Mouse (Mus musculus): Measurements from ENCODE around the gene Acss2.
A peak's percentile ranks its signal among the peaks of the same experiment; 100 is the strongest.
"Not testable (repeated sequence)": the region's sequence is repeated elsewhere in the genome, so short reads cannot be mapped to it uniquely, and the experiment has no call there.

Gene Acss2

DNA sequence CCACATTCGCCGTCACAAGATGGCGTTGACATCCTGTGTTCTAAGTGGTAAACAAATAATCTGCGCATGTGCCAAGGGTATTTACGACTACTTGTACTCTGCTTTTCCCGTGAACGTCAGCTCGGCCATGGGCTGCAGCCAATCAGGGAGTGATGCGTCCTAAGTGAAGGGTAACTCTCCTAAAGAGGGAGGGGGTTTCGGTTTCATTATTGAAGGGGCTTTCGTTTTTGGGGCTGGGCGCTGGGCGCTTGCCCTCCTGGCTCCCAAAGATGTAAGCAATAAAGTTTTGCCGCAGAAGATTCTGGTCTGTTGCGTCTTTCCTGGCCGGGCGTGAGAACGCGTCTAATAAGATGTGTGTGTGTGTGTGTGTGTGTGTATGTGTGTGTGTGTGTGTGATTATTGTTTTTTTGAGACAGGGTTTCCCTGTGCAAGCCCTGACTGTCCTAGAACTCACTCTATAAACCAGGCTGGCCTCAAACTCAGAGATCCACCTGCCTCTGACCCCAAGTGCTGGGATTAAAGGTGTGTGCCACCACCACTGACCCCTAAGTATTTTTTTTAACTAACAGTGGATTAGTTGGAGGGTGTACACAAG, 20.8 kb downstream of the Acss2 start:
- not testable (repeated sequence) for DNase-seq

DNA sequence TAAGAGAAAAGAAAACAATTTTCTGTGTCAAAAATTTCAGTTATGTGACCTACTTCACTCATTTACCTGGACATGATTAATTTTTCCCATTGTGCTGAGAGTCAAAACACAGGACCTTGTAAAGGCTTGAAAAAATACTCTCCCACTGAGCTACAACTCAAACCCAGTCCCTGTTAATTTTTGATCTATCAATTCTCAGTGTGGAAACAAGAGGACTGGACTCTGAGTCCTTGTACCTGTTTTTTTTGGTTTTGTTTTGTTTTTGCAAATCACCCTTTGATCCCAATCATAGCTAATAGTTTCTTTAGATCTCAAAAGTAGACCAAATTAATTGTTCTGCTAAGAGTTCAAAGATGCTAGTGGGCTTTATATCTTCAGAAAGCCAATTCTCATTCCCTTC, 21.9 kb downstream of the Acss2 start:
- DNase-seq = no peak

DNA sequence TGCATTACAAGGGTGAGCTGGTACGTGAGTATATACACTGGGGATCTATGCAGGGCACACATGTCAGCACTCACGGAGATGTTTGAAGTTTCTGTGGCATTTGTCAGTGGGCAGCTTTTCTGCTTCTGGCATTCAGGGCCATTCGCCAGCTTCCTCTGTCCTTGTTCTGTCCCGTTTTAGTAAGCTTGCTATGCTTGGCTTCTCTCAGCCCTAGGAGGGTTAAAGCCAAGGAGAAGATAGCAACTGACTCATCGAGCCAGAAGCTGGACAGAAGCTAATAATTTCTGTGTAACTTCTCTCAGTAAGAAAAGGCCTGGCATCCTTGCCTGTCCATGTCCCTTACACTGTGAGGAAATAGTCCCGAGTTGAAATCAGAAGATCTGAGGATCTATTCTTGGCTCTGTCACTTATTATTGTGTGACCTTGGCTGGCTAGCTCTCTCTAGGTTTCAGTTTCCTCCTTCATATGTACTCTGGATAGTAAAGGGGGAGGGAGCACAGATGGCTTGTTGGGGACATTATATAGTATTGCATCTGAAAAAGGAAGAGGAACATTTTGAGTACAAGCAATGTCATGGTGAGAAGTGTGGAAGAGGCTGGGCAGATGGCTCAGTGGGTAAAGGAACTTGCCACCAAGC, 23.2 kb downstream of the Acss2 start:
- no peak for DNase-seq

DNA sequence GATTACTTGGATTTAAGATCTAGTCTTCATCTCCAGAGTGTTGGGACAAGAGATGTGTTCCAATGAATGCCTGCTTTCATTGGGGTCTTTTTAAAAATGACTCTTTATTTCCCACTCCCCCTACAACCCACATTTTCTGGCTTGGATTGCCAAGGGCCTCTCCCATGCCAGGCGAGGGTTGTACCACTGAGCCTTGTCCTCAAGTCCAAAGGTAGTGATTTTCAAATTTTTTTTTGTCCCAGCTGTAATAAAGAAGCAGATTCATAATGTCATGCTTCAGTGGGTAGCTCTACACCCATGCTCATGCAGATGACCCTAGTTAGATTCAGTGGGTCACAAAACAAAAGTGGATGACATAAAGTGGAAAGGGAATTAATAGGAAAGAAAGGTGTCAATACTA, 29.2 kb downstream of the Acss2 start:
- no peak for DNase-seq

DNA sequence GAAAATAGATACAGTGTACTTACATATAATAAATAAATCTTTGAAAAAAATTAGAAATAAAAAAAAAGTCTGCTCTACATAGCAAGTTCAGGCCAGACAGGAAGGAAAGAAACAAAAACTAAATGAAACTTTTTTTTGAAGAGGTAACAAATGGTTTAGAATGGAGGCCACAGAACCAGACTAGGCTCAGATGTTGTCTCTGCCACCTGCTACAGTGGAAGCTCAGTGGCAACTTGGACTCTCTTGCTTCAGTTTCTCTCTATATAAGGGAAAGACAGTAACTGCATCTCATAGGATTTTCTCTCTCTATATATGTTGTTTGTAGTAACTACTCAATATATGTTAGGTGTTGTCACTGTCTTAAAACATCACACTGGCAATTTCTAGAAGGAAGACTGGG, 34.6 kb downstream of the Acss2 start:
- DNase-seq = no peak

DNA sequence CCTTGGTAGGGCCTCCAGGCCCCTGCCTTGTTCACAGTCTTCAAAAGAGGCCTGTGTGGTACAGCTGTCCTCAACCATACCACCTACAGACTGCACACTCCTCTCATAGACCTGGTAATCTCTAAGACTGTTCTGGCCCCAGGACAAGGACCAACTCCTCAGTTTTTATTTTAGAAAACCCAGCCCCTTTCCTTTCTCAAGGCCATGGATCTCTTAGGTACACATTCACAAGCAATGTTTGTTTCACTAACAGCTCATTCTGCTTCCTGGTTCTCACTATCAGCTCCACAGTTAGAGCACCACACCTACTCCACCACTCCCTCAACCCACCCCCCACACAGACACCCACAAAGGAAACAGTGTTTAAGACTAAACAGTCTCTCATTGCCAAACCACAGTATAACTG, 35.2 kb downstream of the Acss2 start:
- peak; percentile 39 to 59 for DNase-seq

- DNase-seq = peak in 1 of 2 experiments; percentile 37
Measured at GRCm38 (mm10) chr2:155554426-155554985, 36.8 kb downstream of the Acss2 start.

- DNase-seq = no peak
Measured at GRCm38 (mm10) chr2:155562209-155562608, 44.5 kb downstream of the Acss2 start.

GRCm38 (mm10) chr2:155562934-155563333, 45.2 kb downstream of the Acss2 start:
- DNase-seq = no peak

DNA sequence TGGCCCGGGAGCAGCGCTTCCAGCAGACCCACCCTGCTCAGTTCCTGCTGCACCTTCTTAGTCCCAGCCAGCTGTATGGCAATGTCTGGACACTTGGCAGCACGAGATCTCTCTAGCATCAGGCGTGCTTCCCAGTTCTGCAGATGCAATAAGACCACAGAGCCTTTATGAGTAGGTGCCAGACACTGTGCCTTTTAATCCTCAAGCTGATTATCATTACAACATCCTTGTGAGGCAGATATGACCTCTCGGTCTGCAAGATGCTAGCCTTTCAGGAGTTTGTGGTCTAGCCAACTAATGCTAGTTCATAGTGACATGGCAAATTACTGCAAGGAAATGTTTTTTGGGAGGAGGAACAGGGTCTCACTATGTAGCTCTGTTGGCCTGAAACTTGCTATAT, 50.0 kb downstream of the Acss2 start:
- no peak for DNase-seq

GRCm38 (mm10) chr2:155569223-155569807, 51.6 kb downstream of the Acss2 start:
- no peak for DNase-seq

DNA sequence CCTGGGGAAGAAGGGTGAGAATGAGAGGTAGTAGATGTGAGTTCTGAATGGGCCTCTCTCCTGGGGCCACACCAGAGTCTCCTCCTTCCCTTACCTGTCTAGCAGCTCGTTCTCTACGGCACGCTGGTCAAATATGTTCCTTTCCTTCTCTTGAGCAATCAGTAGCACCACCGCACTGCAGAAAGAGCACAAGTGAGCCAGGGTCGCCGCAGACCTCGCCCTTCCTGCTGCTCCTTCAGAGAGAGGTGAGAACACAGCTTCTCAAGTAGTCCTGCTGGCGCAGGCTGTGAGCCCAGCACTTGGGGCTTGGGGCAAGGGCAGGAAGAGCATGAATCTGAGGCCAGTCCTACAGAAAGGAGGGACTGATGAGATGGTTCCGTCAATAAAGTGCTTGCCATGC, 55.3 kb downstream of the Acss2 start:
- DNase-seq = peak; percentile 69 to 77

DNA sequence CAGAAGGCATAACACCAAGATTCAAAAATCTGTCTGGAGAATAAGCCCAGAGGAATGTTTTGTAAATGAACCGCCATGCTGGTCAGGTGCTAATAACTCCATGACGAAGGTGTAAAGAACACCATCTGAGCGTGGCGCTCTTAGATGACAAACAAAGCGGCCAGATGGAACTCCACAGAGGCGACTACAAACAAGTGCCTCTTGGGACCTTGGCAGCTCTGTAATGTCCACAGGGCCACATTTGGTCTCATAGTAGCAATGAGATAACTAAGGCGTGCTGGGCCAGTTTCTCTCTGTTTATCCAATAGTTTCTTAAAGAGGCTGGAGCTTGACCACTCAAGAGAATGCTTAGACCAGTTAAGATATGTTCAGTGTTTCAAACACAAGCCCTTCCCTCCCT, 56.2 kb downstream of the Acss2 start:
- DNase-seq = peak; percentile 39 to 50

- DNase-seq = peak; percentile 31 to 48
Measured at GRCm38 (mm10) chr2:155574700-155575099, 57.0 kb downstream of the Acss2 start.

GRCm38 (mm10) chr2:155576656-155577055, 58.9 kb downstream of the Acss2 start:
- peak; percentile 38 to 56 for DNase-seq

DNA sequence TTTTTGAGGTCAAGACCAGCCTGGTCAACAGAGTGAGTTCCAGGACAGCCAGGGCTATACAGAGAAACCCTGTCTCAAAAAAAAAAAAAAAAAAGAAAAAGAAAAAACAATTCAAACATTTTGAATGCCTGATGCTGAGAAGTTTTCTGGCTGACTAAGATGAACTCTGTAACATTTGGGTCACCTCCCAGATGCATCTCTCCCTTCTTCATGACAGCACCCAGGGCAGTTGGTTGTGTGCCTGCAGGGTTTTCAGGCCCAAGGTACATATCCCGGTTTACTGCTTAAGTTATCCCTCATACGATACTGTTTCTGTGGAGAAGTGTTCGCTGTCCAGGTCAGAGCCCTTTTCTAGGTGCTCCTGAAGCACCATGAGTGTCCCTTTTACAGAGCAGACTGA, 62.6 kb downstream of the Acss2 start:
- DNase-seq = no peak

GRCm38 (mm10) chr2:155582384-155582995, 64.7 kb downstream of the Acss2 start:
- no peak for DNase-seq

DNA sequence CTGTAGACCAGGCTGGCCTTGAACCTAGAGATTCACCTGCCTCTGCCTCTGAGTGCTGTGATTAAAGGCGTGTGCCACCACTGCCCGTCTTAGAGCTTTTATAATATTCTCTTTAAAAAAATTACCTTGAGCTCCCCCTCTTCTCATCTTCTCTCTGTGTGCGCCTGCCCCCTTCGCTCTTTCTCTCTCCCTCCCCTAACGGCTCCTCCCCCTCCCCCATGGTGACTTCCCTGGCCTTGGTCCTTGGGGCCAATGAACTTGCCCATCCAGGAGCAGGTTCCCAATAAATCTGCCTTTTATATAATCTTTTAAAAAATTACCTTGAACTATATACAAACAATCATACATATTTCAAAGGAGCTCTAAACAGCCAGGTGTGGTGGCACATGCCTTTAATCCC, 65.2 kb downstream of the Acss2 start:
- DNase-seq = no peak

DNA sequence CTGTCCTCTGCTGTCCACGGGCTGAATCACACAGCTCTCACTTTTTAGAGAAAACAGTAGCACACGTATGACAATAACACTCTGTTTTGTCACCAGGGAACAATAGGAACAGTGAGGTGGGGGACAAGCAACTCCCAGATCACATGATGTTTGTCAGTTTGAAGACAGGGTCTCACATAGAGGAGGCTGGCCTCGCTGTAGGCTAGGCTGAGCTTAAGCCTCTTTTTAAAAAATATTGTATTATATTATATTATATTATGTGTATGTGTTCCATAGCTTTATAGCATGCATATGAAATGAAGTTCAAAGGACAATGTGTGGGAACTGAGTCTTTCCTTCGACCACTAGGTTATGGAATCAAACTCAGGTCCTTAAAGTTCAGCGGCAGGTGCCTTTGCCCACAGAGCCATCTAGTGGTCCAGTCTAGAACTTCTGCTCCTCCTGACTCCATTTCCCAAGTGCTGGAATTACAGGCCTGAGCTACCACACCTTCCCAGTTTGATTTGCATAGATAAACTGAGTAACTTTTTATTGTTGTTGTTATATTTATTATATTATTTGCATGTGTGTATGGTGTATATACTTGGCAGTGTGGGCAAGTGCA, 66.3 kb downstream of the Acss2 start:
- peak; percentile 61 to 74 for DNase-seq

DNA sequence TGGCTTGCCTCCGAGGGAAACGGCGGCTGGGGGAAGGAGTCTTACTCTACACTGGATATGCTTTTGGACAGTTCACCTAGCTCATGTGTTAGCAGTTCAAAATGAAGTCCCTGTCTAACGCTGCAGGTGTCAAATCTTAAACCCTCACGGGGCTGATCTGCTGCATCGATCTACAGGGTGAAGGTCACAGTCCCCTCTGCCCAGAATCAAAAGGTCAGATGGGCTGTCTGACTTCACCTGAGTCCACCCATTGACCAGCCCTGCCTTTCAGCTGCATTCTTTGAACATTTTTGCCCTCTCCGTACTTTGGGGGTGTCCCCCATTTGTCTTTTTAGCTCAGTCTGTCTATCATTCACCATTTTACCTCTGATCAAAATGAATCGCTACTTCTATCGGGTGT, 67.3 kb downstream of the Acss2 start:
- no peak for DNase-seq

DNA sequence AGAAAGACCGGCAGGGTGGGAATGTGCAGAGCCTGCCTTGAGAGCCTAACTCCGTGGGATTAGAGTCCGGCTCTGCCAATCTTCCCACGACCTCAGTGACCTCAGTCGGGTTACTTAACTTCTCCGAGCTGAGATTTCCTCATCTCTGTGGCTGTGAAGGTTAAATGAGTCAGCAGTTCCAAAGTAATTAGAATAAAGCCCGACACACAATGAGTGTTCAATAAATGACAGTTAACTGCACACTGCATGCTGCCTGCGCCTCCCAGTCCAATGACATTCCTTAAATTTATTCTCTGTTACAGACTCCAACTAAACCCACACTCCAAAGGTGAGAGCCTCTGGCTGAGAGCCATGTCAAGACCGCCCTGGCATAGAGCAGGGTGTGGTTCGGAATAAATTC, 67.7 kb downstream of the Acss2 start:
- DNase-seq = peak; percentile 54 to 69

GRCm38 (mm10) chr2:155588136-155588535, 70.4 kb downstream of the Acss2 start:
- DNase-seq = no peak

DNA sequence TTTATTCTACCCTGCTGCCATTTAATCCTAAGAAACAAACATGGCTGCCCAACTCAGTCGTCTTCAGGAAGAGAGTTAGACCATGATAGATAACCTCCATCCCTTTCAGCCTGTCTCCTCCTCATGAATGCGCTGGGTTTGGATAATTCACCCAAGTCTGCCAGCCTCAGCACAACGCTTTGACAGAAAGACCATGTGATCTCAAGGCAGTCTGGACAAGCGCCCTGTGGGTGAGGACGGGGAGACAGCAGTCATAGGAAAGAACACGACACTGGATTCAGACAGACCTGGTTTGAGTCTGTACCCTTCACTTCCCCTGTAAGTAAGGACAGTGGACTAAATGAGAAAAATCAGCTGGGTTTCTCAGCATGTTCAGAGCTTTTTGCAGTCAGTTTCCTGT, 71.8 kb downstream of the Acss2 start:
- no peak for DNase-seq
